Mouse (Mus musculus): ENCODE data around the gene Wasf1.

The Wasf1 gene

DNA sequence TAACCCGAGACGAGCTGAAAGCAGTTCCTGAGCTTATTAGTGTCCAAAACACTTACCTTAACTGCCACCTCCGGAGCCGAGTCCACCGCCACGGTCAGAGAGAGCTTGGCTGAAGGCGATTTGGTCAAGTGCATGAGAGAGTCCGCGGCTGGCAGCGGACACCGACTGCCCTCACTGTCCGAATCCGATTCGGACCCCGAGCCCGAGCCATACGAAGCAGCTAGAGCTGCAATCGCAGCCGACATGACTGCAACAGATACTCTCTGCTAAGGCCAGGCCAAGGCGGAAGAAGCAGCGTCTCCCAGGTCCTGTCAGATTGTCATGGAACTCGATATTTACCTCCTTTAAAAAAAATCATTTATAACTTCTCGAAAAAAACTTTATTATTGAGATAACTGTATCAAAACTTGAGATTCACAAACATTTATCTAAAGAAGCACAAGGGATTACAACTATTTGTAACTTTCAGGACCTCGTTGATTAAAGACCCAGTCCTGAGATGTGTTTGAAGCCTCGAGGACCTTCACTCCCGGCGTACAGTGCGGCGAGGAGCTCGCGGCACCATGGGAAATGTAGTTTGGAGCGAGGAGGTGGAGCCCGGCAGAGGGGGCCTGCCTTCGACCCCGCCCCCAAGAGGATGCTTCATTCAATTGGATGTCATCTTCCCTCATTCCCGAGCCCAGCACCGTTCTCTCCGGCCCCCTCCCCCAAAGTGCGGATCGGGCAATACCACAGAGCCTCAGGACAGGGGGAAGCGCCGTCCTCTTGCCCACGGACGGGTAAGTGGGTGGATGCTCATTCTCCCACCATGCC is at the start of gene Wasf1, which contains the start of gene Cdc40:
Wasf1 (plus strand) TSS at position 645 of the 813 bp plus-strand sequence.
Cdc40 (minus strand) TSS at position 481 of the 813 bp plus-strand sequence.
- DNase-seq (ENCODE audit: low spot score in 2 of 2), result peak; percentile 99

DNA sequence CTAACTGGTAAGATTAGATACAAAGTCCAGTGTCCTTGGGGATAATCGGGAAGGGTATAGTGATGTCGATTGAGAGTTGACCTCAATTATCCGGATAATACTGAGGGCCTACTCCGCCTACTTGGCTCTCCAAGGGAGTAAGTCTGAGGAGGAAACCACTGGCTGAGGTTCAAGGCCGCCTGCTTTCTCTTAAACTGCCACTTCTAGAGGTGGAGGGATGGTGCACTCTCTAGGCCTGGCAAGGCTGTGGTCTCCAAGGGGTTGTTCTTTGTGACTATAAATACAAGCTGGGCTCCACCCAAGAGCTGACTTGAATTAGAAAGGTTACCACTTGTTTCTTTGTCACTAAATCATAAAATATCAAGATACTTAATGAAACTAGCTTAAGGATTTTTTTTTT is 43.2 kb upstream of the Wasf1 start:
- no peak for DNase-seq (ENCODE audit: low spot score in 2 of 2)

DNA sequence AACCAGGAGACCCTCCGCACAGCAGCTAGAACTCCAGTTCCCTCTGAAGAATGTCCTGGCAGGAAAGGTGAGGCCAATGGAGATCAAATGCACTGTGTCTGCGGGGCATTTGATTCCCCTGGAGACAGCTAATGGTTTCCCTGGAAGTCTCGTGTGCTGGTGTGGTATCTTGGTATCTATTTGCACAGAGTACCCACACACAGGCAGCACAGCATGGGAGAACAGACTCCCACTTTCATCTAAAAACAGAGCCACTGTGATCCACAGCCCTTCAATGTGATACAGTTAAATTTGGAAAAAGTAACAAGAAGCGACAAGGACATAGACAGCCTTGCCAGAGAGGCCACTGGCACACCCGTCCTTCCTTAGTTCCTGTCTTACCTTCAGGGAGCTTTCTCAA is 39.4 kb upstream of the Wasf1 start:
- DNase-seq (ENCODE audit: low spot score in 2 of 2), result peak in 1 of 2 experiments; percentile 57

DNA sequence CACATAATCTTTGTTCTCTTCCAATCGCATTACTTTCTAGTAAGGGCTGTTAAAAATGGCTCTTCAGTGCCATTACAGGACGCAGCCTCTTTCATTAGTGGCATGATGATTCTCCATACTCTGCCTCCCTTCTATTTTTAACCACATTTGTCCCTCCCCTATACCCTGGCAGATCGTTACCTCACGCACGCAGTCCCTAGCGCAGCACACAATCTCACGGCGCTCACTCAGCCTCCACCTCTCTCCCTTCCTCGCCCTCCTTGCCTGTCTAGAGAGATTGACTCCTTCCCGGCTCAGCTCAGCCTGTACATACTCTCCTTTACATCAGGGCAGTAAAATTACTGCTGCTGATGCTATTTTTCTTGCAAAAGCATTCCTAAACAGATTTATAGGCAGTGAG is 38.7 kb upstream of the Wasf1 start:
- no peak for DNase-seq (ENCODE audit: low spot score in 2 of 2)

DNA sequence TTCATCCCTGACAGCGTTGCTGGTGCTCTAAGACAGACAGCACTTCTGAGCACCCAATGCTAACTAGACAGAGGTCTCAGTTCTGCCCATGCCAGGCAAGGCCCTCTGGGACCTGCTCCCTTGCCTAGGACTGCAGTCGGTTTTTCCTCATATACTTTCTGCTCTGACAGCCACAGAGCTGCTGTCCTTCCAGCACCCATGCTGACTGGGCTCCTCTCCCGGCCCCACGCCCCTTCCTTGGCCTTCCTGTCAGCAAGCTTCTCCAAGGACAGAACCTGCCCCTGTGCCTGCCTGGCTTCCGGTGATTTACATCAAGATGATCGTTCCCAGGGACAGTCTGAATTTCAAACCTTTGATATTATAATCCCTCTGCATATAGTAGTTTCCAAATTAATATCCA is 37.6 kb upstream of the Wasf1 start:
- no peak for DNase-seq (ENCODE audit: low spot score in 2 of 2)

DNA sequence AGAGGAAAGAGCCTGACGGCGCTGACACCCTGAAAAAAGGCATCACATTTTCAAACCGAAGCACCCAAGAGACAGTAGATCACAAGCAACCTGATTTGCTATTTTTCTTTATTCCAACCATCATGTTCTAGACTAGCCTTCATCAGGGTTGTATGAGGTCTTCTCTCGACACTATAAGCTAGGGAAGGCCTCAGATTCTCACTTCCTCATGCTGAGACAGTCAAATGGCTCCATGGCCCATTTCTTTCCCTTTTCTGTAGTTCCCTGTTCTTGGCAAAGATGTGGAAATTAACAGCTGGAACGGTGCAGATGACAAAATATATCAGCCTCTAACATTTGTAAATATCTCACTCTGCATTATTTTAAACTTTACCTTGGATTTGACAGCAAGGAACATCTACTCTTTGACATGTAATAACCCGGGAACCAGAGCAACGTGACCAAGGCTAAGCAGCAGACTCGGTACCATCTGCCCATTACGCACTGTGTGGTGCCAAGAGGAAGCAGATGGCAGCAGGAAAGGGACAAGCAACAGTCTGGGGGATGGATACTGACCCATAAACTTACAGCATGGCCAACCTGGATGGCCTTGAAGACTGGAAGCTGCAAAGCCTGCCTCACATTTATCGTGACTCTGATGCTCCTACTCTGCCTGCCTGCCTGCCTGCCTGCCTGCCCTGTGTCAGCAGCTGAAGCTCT is 36.0 kb upstream of the Wasf1 start:
- no peak for DNase-seq (ENCODE audit: low spot score in 2 of 2)

DNA sequence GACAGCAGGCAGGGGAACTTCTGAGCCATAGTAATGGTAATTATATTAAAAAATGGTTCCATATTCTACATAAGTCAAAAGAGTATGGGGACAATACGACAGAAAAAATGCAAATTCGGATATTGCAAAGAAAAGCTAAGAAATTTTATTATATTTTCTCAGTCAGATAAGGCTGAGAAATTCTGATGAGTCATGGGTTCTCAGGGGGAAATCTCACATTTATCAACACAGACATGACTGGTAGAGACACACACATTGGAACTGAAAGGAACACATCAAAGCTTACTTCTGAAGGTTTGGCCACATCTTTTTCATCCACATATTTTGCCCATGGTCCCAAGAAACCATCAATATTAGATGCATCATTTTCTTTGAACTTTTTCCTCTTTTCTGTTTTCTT is 32.6 kb upstream of the Wasf1 start:
- DNase-seq (ENCODE audit: low spot score in 2 of 2), result no peak

DNA sequence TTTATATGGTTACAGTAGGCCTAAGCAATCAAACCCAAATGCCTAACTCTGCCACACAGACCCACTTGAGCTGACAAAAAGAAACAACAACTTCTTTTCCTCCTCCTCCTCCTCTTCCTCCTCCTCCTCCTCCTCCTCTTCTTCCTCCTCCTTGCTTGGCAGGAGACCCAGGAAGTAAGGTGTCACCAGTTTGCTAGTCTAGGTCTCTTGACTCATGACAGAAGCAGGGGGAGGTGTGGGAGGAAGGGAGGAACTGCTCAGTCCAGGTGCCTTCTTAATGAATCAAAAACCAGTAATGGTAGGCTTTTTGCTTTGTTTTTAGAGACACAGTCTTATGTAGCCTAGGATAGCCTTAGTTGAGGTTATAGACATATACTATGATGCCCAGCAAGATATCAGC is 32.1 kb upstream of the Wasf1 start:
- no peak for DNase-seq (ENCODE audit: low spot score in 2 of 2)

DNA sequence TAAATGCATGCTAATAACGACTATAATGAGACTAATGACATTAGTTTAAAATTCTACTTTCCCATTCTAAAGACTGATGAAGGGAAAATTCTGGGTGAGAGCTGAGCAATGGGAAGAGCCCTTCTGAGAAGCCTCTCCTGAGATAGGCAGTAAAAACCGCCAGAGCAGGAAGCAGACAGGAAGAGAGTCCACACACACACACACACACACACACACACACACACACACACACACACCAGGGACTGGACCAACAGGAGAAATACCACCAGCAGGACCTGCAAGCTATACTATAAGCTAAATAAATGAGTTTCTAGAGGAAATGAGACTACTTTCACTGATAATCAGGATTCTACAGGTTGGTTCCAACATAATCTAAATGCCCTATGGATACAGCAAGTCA is 27.7 kb upstream of the Wasf1 start:
- DNase-seq (ENCODE audit: low spot score in 2 of 2), result no peak

DNA sequence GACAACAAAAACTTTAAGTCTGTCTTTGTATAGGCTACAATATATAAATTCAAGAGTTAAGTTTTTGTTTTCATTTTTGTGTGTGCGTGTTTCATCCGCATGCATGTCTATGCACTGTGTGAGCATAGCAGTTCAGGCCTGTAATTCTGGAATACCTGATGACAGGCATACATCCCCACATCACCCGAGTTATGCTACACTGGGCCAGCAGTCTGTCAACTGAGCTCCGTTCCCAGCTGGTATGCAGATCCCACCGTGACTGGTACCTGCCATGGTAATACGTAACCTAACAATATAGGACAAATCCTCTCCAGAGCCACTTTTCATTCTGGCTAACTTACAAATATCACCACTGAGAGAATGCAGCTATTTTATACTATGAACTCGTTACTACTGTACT is 26.6 kb upstream of the Wasf1 start:
- DNase-seq (ENCODE audit: low spot score in 2 of 2), result no peak

DNA sequence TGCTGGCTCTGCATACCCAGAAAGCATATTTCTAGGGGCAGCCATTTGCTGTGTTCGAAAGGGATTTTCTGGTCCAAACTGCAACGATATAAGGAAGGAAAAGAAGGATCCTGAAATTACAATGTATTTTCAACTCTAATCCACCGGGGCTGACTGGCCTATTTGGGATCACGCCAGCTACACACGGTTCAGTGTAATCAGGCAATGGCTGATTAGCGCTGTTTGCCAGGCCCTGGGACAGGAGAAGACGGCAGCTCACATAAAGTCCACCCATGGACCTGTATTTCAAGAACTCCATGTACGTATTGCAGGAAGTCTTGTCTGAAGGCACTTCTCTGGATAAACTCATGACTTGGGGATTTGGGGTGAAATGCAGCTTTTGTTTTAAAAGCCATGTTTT is 25.7 kb upstream of the Wasf1 start:
- DNase-seq (ENCODE audit: low spot score in 2 of 2), result no peak

DNA sequence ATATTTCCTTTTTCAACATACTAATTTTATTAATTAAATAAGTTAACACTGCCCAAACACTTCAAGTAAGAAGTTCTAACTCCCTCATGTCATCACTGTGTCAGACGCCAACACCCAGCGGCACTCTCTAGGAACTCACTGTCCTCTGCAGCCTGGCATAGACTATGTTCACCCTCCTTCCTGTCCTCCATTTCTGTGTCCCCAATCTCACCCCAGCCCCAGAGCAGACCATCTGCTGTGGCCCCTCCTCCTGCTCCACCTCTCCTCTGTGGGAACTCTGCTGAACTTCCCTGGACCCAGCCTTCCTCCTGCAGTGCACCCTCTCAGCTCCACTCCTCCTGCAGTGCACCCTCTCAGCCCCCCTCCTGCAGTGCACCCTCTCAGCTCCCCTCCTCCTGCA is 15.2 kb upstream of the Wasf1 start:
- DNase-seq (ENCODE audit: low spot score in 2 of 2), result no peak

DNA sequence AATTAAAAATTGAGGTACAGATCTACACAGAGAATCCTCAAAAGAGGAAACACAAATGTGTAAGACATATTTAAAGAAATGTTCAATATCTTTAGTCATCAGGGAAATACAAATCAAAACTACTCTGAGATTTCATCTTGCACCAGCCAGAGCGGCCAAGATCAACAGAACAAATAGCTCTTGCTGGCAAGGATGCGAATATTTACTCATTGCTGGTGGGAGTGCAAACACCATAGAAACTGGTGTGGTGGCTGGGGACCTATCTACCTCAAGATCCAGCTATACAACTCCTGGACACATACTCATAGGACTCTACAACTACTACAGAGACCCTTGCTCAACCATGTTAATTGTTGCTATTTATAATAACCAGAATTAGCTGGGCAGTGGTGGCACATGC is 12.0 kb upstream of the Wasf1 start:
- DNase-seq (ENCODE audit: low spot score in 2 of 2), result no peak

DNA sequence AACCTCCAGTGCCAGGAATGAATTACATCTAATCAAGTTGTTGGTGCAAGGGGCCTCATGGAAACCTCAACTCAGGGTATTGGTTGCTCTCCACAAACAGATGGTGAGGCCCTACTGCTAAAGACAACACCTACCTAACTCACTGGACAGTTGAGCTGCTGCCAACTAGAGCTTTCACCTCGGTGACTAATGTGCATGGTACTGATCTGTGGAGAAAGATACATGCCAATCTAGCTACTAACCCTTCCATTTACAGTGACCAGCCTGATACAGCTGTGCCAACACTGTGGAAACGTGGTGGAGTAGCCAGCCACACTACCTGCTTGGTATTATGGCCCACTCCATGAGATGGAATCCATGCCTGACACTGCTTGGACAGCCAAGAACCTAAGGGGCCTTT is 11.2 kb upstream of the Wasf1 start:
- DNase-seq (ENCODE audit: low spot score in 2 of 2), result no peak

DNA sequence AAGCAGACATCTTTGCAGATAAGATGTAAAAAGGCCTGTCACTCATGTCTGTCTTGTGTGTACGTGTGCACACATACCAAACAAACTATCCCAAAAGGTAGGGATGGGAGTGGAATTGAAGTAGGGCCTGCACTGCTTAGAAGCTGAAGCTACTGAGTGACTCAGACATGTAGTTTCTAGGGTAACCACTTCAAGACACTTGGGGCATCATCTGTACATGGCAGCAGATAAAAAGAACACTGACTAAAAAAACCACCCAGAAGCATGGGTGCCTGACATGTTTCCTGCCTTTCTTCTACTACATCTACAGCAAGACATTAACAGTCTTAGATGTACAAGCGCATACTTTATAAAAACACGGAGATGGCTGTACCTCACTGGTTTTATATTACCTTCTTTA is 5.0 kb upstream of the Wasf1 start:
- DNase-seq (ENCODE audit: low spot score in 2 of 2), result no peak

DNA sequence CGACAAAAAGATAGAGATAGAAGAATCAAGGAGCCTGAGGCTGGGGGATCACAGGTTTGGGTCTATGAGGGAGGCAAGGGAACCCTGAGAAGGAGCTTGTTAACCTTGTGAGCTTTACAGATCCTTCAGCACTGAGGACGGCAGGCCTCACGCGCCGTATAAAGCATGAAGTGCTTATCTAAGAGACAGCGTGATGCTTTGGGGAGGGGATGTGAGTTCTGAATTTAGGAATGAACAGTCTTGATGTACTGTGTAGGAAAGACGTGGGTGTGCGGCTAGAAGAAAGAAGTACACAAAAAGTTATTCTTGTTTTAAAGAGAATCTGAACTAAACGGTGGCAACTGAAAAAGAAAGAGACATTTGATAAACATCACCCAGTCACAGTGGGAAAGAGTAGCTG is 3.3 kb upstream of the Wasf1 start:
- no peak for DNase-seq (ENCODE audit: low spot score in 2 of 2)

DNA sequence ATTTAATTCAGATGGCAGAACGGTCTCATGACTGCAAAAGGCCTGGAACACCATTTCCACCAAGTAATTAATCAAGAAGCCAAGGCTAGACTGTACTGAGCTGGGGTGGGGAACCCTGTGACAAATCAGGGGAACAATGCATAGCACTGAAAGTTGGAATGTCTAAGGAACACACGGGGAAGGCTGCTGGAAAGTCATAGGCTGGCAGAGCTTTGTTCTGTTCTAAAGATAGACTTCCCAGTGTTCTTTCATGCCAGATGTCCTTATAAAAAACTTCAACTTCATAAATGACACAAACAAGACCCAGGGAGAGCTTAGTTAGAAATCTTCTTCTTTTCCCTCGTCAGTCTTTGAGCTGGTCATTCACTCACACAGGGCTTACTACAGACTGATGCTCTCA is 2.0 kb upstream of the Wasf1 start:
- DNase-seq (ENCODE audit: low spot score in 2 of 2), result no peak

DNA sequence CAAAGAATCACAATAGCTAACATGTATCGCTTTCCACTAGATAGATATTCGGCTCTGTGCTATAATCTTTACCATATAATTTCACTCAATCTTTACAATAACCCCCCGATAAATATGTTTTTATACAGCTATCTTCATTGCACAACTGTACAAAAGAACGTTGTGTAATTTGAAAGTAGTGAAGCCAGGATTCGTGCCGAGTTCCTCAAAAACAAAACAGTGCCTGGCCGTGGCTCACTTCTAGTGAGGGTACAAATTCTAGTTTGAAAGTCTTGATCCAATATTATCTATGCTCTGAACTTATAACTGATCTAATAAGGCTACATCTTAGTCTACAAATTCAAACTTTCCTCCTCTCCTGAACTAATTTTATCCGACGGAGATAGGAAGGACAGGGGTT is 942 bp upstream of the Wasf1 start:
- no peak for DNase-seq (ENCODE audit: low spot score in 2 of 2)

DNA sequence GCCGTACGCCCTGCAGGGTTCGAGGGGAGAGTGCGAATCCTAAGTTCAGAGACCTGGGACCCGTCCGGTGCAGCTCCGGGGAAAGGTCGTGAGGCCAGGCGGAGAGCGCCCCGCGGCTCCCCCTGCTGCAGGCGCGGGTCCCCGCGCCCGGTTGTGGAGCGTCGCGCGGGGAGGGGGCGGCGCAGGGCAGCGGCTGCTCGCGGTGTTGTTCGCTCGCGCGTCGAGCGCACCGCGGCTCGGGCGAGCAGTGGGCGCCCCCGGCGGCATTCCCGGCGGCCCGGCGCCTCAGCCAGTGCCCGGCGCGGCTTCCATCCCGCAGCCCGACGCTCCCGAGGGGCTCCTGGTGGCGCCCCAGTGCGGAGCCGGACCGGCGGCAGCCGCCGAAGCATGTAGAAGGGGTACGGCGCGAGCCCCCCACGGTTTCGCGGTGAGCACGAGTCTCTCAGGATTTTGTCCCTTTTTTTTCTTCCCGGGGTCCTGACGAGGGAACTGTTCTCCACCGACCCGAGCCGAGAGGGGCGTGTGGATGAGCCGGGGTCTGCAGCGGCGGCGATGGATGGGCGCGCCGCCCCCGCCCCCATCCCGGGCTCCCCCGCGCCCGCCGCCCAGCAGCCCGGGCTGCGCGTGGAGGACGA is 486 bp downstream of the Wasf1 start:
- no peak for DNase-seq (ENCODE audit: low spot score in 2 of 2)

DNA sequence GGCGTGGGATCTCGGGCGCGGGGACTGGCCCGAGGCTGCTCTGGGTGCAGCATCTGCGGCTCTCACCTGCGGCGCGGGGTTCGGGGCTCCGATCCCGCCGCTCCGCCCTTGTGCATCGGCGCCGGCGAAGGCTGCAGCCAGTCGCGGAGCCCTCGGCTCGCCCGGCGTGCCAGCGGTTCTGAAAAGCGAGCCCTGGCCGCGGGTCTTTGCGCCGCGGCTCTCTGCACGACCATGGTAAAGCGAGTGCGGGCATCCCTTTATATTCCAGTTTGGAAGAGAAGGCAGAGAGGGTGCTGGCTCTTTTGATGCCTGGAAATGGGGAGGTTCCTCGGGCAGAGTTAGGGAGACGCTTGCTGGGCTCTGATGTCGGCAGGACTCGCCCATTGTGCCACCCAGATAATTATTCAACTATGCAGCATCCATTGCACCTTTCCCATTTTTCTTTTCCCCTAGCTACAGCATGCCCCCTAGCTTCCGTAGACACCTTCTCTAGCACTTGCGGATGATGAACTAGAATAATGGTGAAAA is 1.1 kb downstream of the Wasf1 start:
- peak; percentile 44 to 49 for DNase-seq (ENCODE audit: low spot score in 2 of 2)

DNA sequence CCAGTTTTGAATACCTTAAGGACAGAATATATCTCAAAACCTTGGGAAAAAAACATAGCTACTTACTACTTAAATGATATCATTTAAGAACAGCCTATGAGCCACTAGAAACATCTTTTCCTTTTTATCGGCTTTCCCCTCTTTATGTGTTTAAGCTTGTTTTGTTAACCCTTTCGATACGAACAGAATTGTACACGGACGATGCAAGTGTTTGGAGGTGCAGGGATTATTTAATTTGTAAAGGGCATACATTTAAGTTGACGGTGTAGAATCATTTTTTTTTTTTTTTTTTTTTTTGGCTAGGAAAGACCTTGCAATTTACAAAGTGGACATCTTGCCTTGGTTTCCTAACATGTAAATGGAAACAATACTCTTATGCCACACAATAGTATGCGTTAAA is 2.2 kb downstream of the Wasf1 start:
- no peak for DNase-seq (ENCODE audit: low spot score in 2 of 2)

DNA sequence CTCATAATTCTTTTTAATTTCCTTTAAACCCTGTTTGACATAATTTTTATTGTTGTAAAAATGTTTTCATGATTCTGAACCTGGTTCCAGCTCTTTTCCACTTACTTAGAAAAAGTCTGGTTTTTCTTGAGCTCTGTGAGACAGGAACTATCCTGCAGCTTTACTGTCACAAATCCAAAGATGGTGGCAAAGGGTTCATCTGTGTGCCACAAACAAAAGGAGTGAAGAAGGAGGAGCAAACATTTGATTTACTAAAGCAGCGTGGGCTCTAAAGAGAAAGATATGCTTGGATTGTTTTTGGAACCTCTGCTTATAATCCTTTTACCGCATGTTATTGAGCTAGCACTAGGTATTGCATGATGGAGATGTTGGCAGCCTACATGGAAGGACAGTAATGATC is 4.0 kb downstream of the Wasf1 start:
- no peak for DNase-seq (ENCODE audit: low spot score in 2 of 2)

DNA sequence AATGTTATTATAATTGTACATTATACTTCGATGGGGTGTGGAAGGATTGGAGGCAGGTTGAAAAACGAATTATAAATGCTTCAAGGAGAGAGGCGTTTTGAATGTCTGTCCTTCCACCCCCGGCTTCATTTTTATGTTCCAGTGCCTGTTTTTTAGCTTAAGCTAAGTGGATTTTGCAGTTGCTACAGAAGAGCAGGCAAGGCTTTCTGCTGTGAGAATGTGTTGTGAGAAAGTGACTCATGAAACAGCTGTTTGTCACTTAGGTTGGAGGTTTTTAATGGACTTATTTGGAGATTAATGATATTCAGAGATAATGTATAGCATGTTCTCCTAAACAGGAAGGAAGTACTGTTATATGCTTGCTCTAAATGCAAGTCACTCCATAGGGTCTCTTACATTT is 5.9 kb downstream of the Wasf1 start:
- no peak for DNase-seq (ENCODE audit: low spot score in 2 of 2)

All from right cerebral cortex, adult 2 months (tissue).